Mouse (Mus musculus) hindbrain, embryonic 13.5 days (tissue): ENCODE data around the gene Tarsl2. TPM values are rescaled to one million over a fixed set of nuclear protein-coding genes. Genes with fewer than 3 reads are reported as not detected.

ENCODE experiments used
- ATAC-seq: fragments of 200-750 bp; cut with Nextera tagmentation; 2 replicates; pipeline ENCODE4 v1.8.0; 2017; ENCODE audit warnings: moderate TSS enrichment; ENCODE audit not compliant: low FRiP score
- H3K27ac ChIP-seq: fragments of 300-500 bp; sonication (generic); 2 replicates; pipeline ENCODE4 v1.5.1; 2015; ENCODE audit warnings: inconsistent platforms, mild to moderate bottlenecking, moderate library complexity
- H3K27me3 ChIP-seq: fragments of 300-500 bp; sonication (generic); 2 replicates; pipeline ENCODE4 v1.6.1; 2015; ENCODE audit warnings: mild to moderate bottlenecking, inconsistent platforms
- H3K36me3 ChIP-seq: fragments of 300-500 bp; sonication (generic); 2 replicates; pipeline ENCODE4 v1.6.1; 2015; ENCODE audit warnings: mild to moderate bottlenecking, inconsistent platforms
- H3K4me1 ChIP-seq: fragments of 300-500 bp; sonication (generic); replicated peaks from 2 replicates; pipeline ENCODE4 v1.6.1; 2015; ENCODE audit warnings: inconsistent platforms
- H3K4me2 ChIP-seq: fragments of 300-500 bp; sonication (generic); 2 replicates; pipeline ENCODE4 v1.6.1; 2015; ENCODE audit warnings: inconsistent platforms, mild to moderate bottlenecking, moderate library complexity
- H3K4me3 ChIP-seq: fragments of 300-500 bp; sonication (generic); 2 replicates; pipeline ENCODE4 v1.5.1; 2015; ENCODE audit warnings: mild to moderate bottlenecking, inconsistent platforms
- H3K9ac ChIP-seq: fragments of 300-500 bp; sonication (generic); 2 replicates; pipeline ENCODE4 v1.6.1; 2015; ENCODE audit warnings: mild to moderate bottlenecking, inconsistent platforms
- H3K9me3 ChIP-seq: fragments of 300-500 bp; sonication (generic); 2 replicates; pipeline ENCODE4 v1.6.1; 2016; ENCODE audit warnings: inconsistent platforms
- WGBS: fragments of 180-500 bp; shearing (Covaris S2); methylation state at CpG from one replicate; pipeline ENCODE4 v1.1.7; 2015; 5-methylcytosine and 5-hydroxymethylcytosine counted together
- polyA plus RNA-seq: library from polyadenylated mRNA; unstranded; fragments of >200 nt; fragmentation: Nextera tagmentation; extraction: Ambion mirVana; gene quantifications from 2 replicates; pipeline ENCODE4 v1.2.1, GENCODE M21; 2015

Tarsl2 gene
- 14.7 and 15.0 TPM in 2 replicates for polyA plus RNA-seq

DNA sequence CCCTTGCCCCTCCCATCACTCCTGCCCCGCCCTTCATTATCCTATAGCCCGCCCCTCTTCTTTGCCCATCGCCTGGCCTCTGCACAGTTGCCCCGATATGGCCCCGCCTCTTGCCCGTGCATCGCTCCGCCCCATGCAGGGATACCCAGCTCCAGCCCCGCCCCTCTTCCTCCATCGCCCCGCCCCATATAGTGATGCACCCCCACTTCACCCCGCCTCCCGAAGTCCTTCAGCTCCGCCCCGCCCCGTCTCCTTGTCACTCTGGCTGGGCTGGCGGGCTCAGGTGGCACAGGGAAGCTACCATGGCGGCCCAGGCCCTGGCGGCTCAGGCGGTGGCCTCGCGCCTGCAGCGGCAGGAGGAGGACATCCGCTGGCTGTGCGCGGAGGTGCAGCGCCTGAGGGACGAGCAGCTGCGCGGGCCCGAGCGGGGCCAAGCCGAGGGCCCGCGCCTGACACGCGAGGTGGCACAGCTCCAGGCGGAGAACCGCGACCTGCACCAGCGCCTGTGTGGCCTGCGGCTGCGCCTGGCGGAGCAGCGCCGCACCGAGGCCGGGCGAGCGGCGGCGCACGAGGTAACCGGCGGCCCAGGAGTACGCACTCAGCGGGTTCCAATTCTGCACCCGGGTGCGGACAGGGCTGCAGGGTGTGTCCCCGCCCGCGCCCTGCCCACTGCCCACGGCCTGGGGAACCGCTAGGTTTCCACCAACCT, at the start of gene Tarsl2:
TSS of gene Tarsl2 (plus strand) at position 256 of the 709 bp plus-strand sequence.
- peak within 1 kb of the TSS; percentile 52 for H3K4me3 ChIP-seq
- H3K27ac ChIP-seq, result peak within 1 kb of the TSS; percentile 86
- WGBS, result under 1% methylated on average over 53 of the region's 64 CpGs
- ATAC-seq, result peak; percentile 97
- H3K9me3 ChIP-seq, result peaks cover 8% of the 10 kb centered on the region; the same call in 1 of the 2 replicates
- peaks cover 25% of the 10 kb centered on the region for H3K36me3 ChIP-seq
- H3K27me3 ChIP-seq, result peaks cover 13% of the 10 kb centered on the region; the same call in 1 of the 2 replicates
- H3K9ac ChIP-seq, result peak within 1 kb of the TSS; percentile 76
- H3K4me2 ChIP-seq, result peak within 1 kb of the TSS; percentile 65
- peaks cover 16% of the 10 kb centered on the region; the same call in 1 of the 2 replicates for H3K4me1 ChIP-seq

DNA sequence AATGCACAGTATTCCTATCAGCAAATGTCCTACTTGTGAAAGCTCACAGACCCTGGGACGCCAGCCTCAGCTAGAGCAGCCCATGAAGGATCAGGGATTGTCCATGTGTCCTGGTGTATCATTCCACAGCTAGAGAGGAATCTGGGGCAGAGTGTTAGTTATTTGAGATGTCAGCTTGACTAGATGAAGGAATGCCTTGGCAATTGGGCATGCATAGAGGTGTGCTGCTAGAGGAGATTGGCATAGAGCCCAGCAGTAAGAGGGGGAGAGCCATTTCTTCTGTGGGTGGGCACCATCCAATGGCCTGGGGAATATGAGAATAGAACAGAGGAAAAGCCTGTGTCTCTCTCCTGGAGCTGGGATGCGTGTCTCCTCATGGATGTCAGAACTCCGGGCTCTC, 38.6 kb upstream of the Tarsl2 start:
- Histone ChIP-seq H3K9me3 (no peaks in the 10 kb centered on the region), H3K36me3 (no peaks in the 10 kb centered on the region), H3K4me3 (no peak overlapping the region), H3K4me2 (no peak overlapping the region), H3K27ac (no peak overlapping the region), H3K4me1 (no peaks in the 10 kb centered on the region), H3K9ac (no peak overlapping the region), H3K27me3 (no peaks in the 10 kb centered on the region)
- no peak for ATAC-seq
- WGBS, result 76% methylated on average over 3 of the region's 3 CpGs

GRCm38 (mm10) chr7:65607003-65607402, 37.7 kb upstream of the Tarsl2 start:
- Histone ChIP-seq H3K4me2 (no peak overlapping the region), H3K9ac (no peak overlapping the region), H3K4me3 (no peak overlapping the region), H3K27ac (no peak overlapping the region), H3K4me1 (no peaks in the 10 kb centered on the region), H3K36me3 (no peaks in the 10 kb centered on the region), H3K27me3 (no peaks in the 10 kb centered on the region), H3K9me3 (no peaks in the 10 kb centered on the region)
- 75% methylated on average over 5 of the region's 5 CpGs for whole genome bisulfite sequencing
- no peak for ATAC-seq

DNA sequence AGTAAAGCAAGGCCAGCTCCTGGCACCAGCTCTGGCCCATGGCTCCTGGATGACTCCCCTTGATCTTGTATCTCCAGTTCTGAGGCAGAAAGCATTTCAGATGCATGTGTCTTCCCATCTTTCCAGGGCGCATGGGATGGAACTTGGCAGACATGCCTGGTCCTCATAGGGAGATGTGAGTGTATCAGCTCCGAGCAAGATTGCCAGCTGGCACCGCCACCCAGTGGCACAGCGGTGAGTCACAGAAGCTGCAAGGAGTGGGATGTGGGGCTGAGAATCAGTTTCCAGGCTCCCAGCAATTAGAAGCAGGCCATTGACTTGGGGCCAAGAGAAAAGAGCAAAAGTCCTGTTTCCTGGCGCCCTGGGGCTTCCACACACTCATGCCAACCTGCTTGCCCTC, 34.5 kb upstream of the Tarsl2 start:
- WGBS, result 77% methylated on average over 5 of the region's 5 CpGs

GRCm38 (mm10) chr7:65610673-65611072, 34.0 kb upstream of the Tarsl2 start:
- WGBS, result 85% methylated on average over 8 of the region's 8 CpGs
- Histone ChIP-seq H3K4me3 (no peak overlapping the region), H3K4me1 (no peaks in the 10 kb centered on the region), H3K4me2 (no peak overlapping the region), H3K27me3 (no peaks in the 10 kb centered on the region), H3K36me3 (no peaks in the 10 kb centered on the region), H3K27ac (no peak overlapping the region), H3K9me3 (no peaks in the 10 kb centered on the region), H3K9ac (no peak overlapping the region)
- ATAC-seq, result no peak

More for the DNA sequence above, 34.5 kb upstream of the Tarsl2 start:
- no peak overlapping the region for H3K9ac ChIP-seq
- no peaks in the 10 kb centered on the region for H3K4me1 ChIP-seq
- ATAC-seq, result no peak
- no peaks in the 10 kb centered on the region for H3K27me3 ChIP-seq
- no peak overlapping the region for H3K27ac ChIP-seq
- H3K4me2 ChIP-seq, result no peak overlapping the region
- H3K9me3 ChIP-seq, result no peaks in the 10 kb centered on the region
- H3K4me3 ChIP-seq, result no peak overlapping the region
- H3K36me3 ChIP-seq, result no peaks in the 10 kb centered on the region

DNA sequence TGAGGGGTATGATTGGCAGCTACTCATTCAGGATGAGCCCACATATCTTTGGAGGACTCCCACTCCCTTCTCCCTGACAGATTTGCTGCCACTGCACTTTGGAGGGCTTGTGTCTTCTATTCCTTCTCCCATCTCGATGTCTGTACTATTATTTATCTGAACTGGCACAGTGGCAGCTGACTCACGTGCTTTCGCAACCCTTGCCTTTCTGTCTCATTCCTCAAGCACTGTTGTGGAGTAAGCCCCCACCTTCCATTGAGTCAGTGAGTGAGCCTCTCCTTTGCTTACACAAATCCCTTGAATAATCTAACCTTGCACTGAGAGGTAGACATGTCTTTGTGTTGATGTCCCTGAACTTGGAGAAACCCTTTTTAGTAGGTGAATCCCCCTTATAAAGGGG, 33.4 kb upstream of the Tarsl2 start:
- Histone ChIP-seq H3K27ac (no peak overlapping the region), H3K9me3 (no peaks in the 10 kb centered on the region), H3K36me3 (no peaks in the 10 kb centered on the region), H3K4me3 (no peak overlapping the region), H3K4me1 (no peaks in the 10 kb centered on the region), H3K9ac (no peak overlapping the region), H3K4me2 (no peak overlapping the region), H3K27me3 (no peaks in the 10 kb centered on the region)
- 77% methylated on average over 3 of the region's 3 CpGs for WGBS
- no peak for ATAC-seq

DNA sequence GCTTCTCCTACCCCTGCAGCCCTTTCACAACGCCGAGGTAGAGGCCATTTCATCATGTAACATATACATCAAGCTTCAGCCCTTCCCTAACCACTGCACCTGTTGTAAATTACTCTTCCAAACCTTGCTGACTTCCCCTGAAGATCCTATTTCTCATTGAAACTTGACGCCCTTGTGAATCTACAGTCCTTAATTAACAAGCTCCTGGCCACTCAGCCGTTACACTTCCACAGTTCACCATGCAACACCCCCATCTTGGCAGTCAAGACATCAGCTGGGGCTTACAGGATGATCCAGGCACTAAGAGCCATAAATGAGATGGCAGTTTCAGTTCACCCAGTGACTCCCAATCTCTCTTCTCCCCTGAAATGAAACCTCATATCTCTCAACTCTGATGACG, 31.0 kb upstream of the Tarsl2 start:
- no peak overlapping the region for H3K9ac ChIP-seq
- no peaks in the 10 kb centered on the region for H3K36me3 ChIP-seq
- H3K4me1 ChIP-seq, result no peaks in the 10 kb centered on the region
- no peak overlapping the region for H3K27ac ChIP-seq
- no peaks in the 10 kb centered on the region for H3K27me3 ChIP-seq
- ATAC-seq, result no peak
- no peaks in the 10 kb centered on the region for H3K9me3 ChIP-seq
- WGBS, result 87% methylated on average over 5 of the region's 5 CpGs
- no peak overlapping the region for H3K4me2 ChIP-seq
- no peak overlapping the region for H3K4me3 ChIP-seq

DNA sequence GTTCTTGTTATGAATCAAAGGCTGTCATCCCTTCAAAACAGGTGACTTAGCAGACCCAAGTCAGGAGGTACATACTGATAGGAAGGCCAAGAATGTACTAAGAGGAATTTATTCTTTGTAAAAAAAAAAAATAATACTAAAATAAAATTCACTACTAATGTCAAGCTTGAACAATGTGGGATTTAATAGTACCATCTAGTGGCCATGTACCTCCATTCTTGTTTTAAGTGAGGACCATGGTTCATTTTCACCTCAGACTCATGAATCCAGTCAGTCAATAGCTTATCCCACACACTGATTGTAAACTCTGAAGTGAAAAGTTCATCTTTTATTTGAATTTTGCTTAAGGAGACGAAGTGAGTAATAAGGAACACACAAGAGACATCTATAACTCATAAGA, 25.9 kb upstream of the Tarsl2 start:
- no peaks in the 10 kb centered on the region for H3K36me3 ChIP-seq
- no peak overlapping the region for H3K4me3 ChIP-seq
- no peak overlapping the region for H3K4me2 ChIP-seq
- H3K27me3 ChIP-seq, result no peaks in the 10 kb centered on the region
- H3K9ac ChIP-seq, result no peak overlapping the region
- ATAC-seq, result no peak
- no peaks in the 10 kb centered on the region for H3K9me3 ChIP-seq
- peaks cover 3% of the 10 kb centered on the region; the same call in 1 of the 2 replicates for H3K4me1 ChIP-seq
- WGBS, result 63% methylated on average over 1 of the region's 1 CpGs
- H3K27ac ChIP-seq, result no peak overlapping the region

- Histone ChIP-seq H3K4me2 (no peak overlapping the region), H3K9ac (no peak overlapping the region), H3K27me3 (no peaks in the 10 kb centered on the region), H3K9me3 (no peaks in the 10 kb centered on the region), H3K36me3 (no peaks in the 10 kb centered on the region), H3K4me3 (no peak overlapping the region), H3K27ac (no peak overlapping the region), H3K4me1 (peaks cover 3% of the 10 kb centered on the region; the same call in 1 of the 2 replicates)
- WGBS, result 87% methylated on average over 7 of the region's 7 CpGs
- no peak for ATAC-seq
Observed at GRCm38 (mm10) chr7:65620746-65621145, 24.0 kb upstream of the Tarsl2 start.

- Histone ChIP-seq H3K4me3 (no peak overlapping the region), H3K4me1 (peaks cover 3% of the 10 kb centered on the region; the same call in 1 of the 2 replicates), H3K27ac (no peak overlapping the region), H3K4me2 (no peak overlapping the region), H3K9me3 (no peaks in the 10 kb centered on the region), H3K36me3 (no peaks in the 10 kb centered on the region), H3K9ac (no peak overlapping the region), H3K27me3 (no peaks in the 10 kb centered on the region)
- 89% methylated on average over 3 of the region's 3 CpGs for WGBS
- ATAC-seq, result no peak
Observed at GRCm38 (mm10) chr7:65623330-65623729, 21.4 kb upstream of the Tarsl2 start.

DNA sequence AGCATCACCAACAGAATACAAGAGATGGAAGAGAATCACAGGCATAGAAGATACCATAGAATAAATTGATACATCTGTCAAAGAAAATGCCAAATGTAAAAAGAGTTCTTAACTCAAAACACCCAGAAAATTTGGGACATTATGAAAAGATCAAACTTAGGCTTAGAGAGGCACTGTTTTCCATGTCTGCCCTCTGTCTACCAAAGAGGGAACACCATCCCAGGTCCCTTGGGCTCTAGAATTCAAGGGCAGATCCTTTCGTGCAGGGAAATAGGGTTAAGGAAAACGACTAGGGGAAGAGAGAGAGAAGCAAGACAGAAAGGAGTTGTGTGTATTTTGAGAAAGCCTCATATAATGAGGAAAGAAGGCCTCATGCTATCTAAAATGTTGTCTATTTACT, 19.2 kb upstream of the Tarsl2 start:
- Histone ChIP-seq H3K36me3 (no peaks in the 10 kb centered on the region), H3K27ac (no peak overlapping the region), H3K9me3 (no peaks in the 10 kb centered on the region), H3K27me3 (no peaks in the 10 kb centered on the region), H3K9ac (no peak overlapping the region), H3K4me2 (no peak overlapping the region), H3K4me1 (peaks cover 3% of the 10 kb centered on the region; the same call in 1 of the 2 replicates), H3K4me3 (no peak overlapping the region)
- no peak for ATAC-seq
- 50% methylated on average over 2 of the region's 2 CpGs for WGBS

DNA sequence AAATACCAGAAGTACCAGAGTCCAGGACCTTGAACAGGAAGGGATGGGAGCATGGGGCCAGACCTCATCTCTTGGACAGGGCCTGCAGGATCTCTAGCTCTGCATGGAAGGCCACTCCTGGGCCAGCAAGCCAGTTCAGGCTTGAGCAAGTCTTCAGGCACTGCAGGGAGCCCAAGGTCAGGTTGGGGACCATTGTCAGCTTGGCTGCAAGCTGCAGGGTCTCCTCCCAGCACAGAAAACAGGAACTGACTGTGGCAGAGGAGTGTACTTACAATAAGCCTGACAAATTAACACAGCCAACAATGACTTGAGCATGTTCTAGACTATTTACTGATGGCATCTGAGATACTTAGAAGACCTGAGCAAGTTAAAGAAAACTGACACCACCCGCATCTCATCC, 14.9 kb upstream of the Tarsl2 start:
- Histone ChIP-seq H3K4me1 (no peaks in the 10 kb centered on the region), H3K4me2 (no peak overlapping the region), H3K4me3 (no peak overlapping the region), H3K36me3 (no peaks in the 10 kb centered on the region), H3K9ac (no peak overlapping the region), H3K27ac (no peak overlapping the region), H3K9me3 (no peaks in the 10 kb centered on the region), H3K27me3 (no peaks in the 10 kb centered on the region)
- ATAC-seq, result no peak
- WGBS, result 84% methylated on average over 1 of the region's 1 CpGs

- Histone ChIP-seq H3K4me1 (no peaks in the 10 kb centered on the region), H3K9ac (no peak overlapping the region), H3K9me3 (no peaks in the 10 kb centered on the region), H3K27me3 (no peaks in the 10 kb centered on the region; the same call in 1 of the 2 replicates), H3K4me2 (no peak overlapping the region), H3K36me3 (no peaks in the 10 kb centered on the region), H3K4me3 (no peak overlapping the region), H3K27ac (no peak overlapping the region)
- 71% methylated on average over 5 of the region's 5 CpGs for WGBS
- ATAC-seq, result no peak
Observed at GRCm38 (mm10) chr7:65630661-65631060, 14.0 kb upstream of the Tarsl2 start.
